Mouse (Mus musculus) liver, embryonic 12.5 days (tissue): Measurements from ENCODE around the gene Irak4. TPM values are rescaled to one million over a fixed set of nuclear protein-coding genes. Genes with fewer than 3 reads are reported as not detected.

ENCODE experiments used
- ATAC-seq: fragments of 200-750 bp; cut with Nextera tagmentation; 2 replicates; pipeline ENCODE4 v1.8.0; 2017; ENCODE audit warnings: moderate number of reproducible peaks, mild to moderate bottlenecking, moderate library complexity
- H3K27ac ChIP-seq: fragments of 300-500 bp; sonication (generic); 2 replicates; pipeline ENCODE4 v1.5.1; 2016; ENCODE audit warnings: mild to moderate bottlenecking
- H3K27me3 ChIP-seq: fragments of 300-500 bp; sonication (generic); replicated peaks from 2 replicates; pipeline ENCODE4 v1.6.1; 2016; ENCODE audit warnings: mild to moderate bottlenecking, moderate library complexity
- H3K36me3 ChIP-seq: fragments of 300-500 bp; sonication (generic); 2 replicates; pipeline ENCODE4 v1.6.1; 2016; ENCODE audit warnings: mild to moderate bottlenecking, moderate library complexity
- H3K4me1 ChIP-seq: fragments of 300-500 bp; sonication (generic); 2 replicates; pipeline ENCODE4 v1.6.1; 2016
- H3K4me2 ChIP-seq: fragments of 300-500 bp; sonication (generic); 2 replicates; pipeline ENCODE4 v1.6.1; 2016; ENCODE audit warnings: mild to moderate bottlenecking, moderate library complexity
- H3K4me3 ChIP-seq: fragments of 300-500 bp; sonication (generic); 2 replicates; pipeline ENCODE4 v1.5.1; 2016; ENCODE audit warnings: mild to moderate bottlenecking, moderate library complexity
- H3K9ac ChIP-seq: fragments of 300-500 bp; sonication (generic); 2 replicates; pipeline ENCODE4 v1.6.1; 2016; ENCODE audit warnings: mild to moderate bottlenecking, moderate library complexity
- H3K9me3 ChIP-seq: fragments of 300-500 bp; sonication (generic); replicated peaks from 2 replicates; pipeline ENCODE4 v1.6.1; 2016; ENCODE audit warnings: mild to moderate bottlenecking, moderate library complexity
- WGBS: fragments of 180-500 bp; shearing (Covaris S2); methylation state at CpG from one replicate; pipeline ENCODE4 v1.1.7; 2016; ENCODE audit not compliant: insufficient replicate concordance; 5-methylcytosine and 5-hydroxymethylcytosine counted together
- polyA plus RNA-seq: library from polyadenylated mRNA; unstranded; fragments of >200 nt; fragmentation: Nextera tagmentation; extraction: Ambion mirVana; gene quantifications from 2 replicates; pipeline ENCODE4 v1.2.1, GENCODE M21; 2016

The Irak4 gene
- polyA plus RNA-seq, 1 experiment from 2014 or later: 4.6 TPM

- 12% methylated on average over 8 of the region's 8 CpGs for WGBS
- no peaks in the 10 kb centered on the region for H3K9me3 ChIP-seq
- peaks cover 14% of the 10 kb centered on the region for H3K36me3 ChIP-seq
- peak overlapping the region; percentile 76 for H3K4me2 ChIP-seq
- peaks cover 24% of the 10 kb centered on the region for H3K4me1 ChIP-seq
- 0 out of 2 replicates have a peak overlapping the region, but pooled peaks have one; percentile 14 for H3K27ac ChIP-seq
- peak overlapping the region; percentile 97 for H3K4me3 ChIP-seq
- H3K27me3 ChIP-seq: no peaks in the 10 kb centered on the region
- ATAC-seq: no peak
- H3K9ac ChIP-seq: peak overlapping the region; percentile 48
Observed at GRCm38 (mm10) chr15:94590083-94590482, 46.6 kb downstream of the Irak4 start.

GRCm38 (mm10) chr15:94591356-94591755 is 47.9 kb downstream of the Irak4 start:
- H3K36me3 ChIP-seq: peaks cover under 1% of the 10 kb centered on the region
- H3K9me3 ChIP-seq: no peaks in the 10 kb centered on the region
- no peak for ATAC-seq
- no peak overlapping the region for H3K4me3 ChIP-seq
- no peaks in the 10 kb centered on the region for H3K27me3 ChIP-seq
- H3K4me2 ChIP-seq: no peak overlapping the region
- no peak overlapping the region for H3K27ac ChIP-seq
- peaks cover 24% of the 10 kb centered on the region for H3K4me1 ChIP-seq
- WGBS: 63% methylated on average over 4 of the region's 4 CpGs
- H3K9ac ChIP-seq: no peak overlapping the region

GRCm38 (mm10) chr15:94593586-94593985 is 50.1 kb downstream of the Irak4 start:
- ATAC-seq: no peak
- H3K9ac ChIP-seq: no peak overlapping the region
- peaks cover 13% of the 10 kb centered on the region; the same call in 1 of the 2 replicates for H3K4me1 ChIP-seq
- no peak overlapping the region for H3K4me3 ChIP-seq
- H3K27me3 ChIP-seq: no peaks in the 10 kb centered on the region
- WGBS: 64% methylated on average over 1 of the region's 1 CpGs
- H3K4me2 ChIP-seq: no peak overlapping the region
- no peaks in the 10 kb centered on the region for H3K9me3 ChIP-seq
- no peaks in the 10 kb centered on the region for H3K36me3 ChIP-seq
- no peak overlapping the region for H3K27ac ChIP-seq

- H3K27me3 ChIP-seq: 0 out of 2 replicates have a peak, but pooled peaks cover 5% of the 10 kb centered on the region
- H3K9me3 ChIP-seq: no peaks in the 10 kb centered on the region
- H3K36me3 ChIP-seq: no peaks in the 10 kb centered on the region
- 69% methylated on average over 11 of the region's 11 CpGs for WGBS
- H3K4me3 ChIP-seq: no peak overlapping the region
- 0 out of 2 replicates have a peak, but pooled peaks cover 4% of the 10 kb centered on the region for H3K4me1 ChIP-seq
- ATAC-seq: no peak
- H3K27ac ChIP-seq: no peak overlapping the region
- H3K9ac ChIP-seq: no peak overlapping the region
- H3K4me2 ChIP-seq: no peak overlapping the region
Observed at GRCm38 (mm10) chr15:94600145-94600707, 56.8 kb downstream of the Irak4 start.

GRCm38 (mm10) chr15:94601339-94601738 is 57.9 kb downstream of the Irak4 start:
- no peak overlapping the region for H3K4me3 ChIP-seq
- WGBS: 15% methylated on average over 3 of the region's 3 CpGs
- H3K36me3 ChIP-seq: no peaks in the 10 kb centered on the region
- H3K9ac ChIP-seq: no peak overlapping the region
- no peak overlapping the region for H3K4me2 ChIP-seq
- no peak overlapping the region for H3K27ac ChIP-seq
- H3K27me3 ChIP-seq: 0 out of 2 replicates have a peak, but pooled peaks cover 5% of the 10 kb centered on the region
- no peaks in the 10 kb centered on the region for H3K9me3 ChIP-seq
- H3K4me1 ChIP-seq: 0 out of 2 replicates have a peak, but pooled peaks cover 4% of the 10 kb centered on the region
- ATAC-seq: no peak

GRCm38 (mm10) chr15:94602441-94602840 is 59.0 kb downstream of the Irak4 start:
- Histone ChIP-seq H3K4me2 (no peak overlapping the region), H3K4me3 (no peak overlapping the region), H3K27ac (no peak overlapping the region), H3K9ac (no peak overlapping the region), H3K9me3 (no peaks in the 10 kb centered on the region), H3K36me3 (no peaks in the 10 kb centered on the region), H3K27me3 (0 out of 2 replicates have a peak, but pooled peaks cover 5% of the 10 kb centered on the region), H3K4me1 (0 out of 2 replicates have a peak, but pooled peaks cover 4% of the 10 kb centered on the region)
- 36% methylated on average over 3 of the region's 3 CpGs for WGBS
- ATAC-seq: no peak

GRCm38 (mm10) chr15:94607768-94608167 is 64.3 kb downstream of the Irak4 start:
- Histone ChIP-seq H3K9ac (no peak overlapping the region), H3K4me2 (no peak overlapping the region), H3K4me1 (no peaks in the 10 kb centered on the region), H3K9me3 (no peaks in the 10 kb centered on the region), H3K27ac (no peak overlapping the region), H3K27me3 (0 out of 2 replicates have a peak, but pooled peaks cover 5% of the 10 kb centered on the region), H3K36me3 (no peaks in the 10 kb centered on the region), H3K4me3 (no peak overlapping the region)
- WGBS: 73% methylated on average over 8 of the region's 8 CpGs
- ATAC-seq: no peak

- Histone ChIP-seq H3K27ac (no peak overlapping the region), H3K4me2 (no peak overlapping the region), H3K9me3 (no peaks in the 10 kb centered on the region), H3K4me3 (no peak overlapping the region), H3K27me3 (no peaks in the 10 kb centered on the region), H3K4me1 (no peaks in the 10 kb centered on the region), H3K9ac (no peak overlapping the region), H3K36me3 (no peaks in the 10 kb centered on the region)
- no peak for ATAC-seq
- WGBS: 73% methylated on average over 11 of the region's 11 CpGs
Observed at GRCm38 (mm10) chr15:94616036-94616435, 72.6 kb downstream of the Irak4 start.

GRCm38 (mm10) chr15:94620909-94621308 is 77.5 kb downstream of the Irak4 start:
- H3K9me3 ChIP-seq: no peaks in the 10 kb centered on the region
- ATAC-seq: no peak
- H3K4me3 ChIP-seq: no peak overlapping the region
- no peak overlapping the region for H3K4me2 ChIP-seq
- no peaks in the 10 kb centered on the region for H3K36me3 ChIP-seq
- H3K4me1 ChIP-seq: no peaks in the 10 kb centered on the region
- H3K9ac ChIP-seq: no peak overlapping the region
- no peak overlapping the region for H3K27ac ChIP-seq
- H3K27me3 ChIP-seq: peaks cover 2% of the 10 kb centered on the region; the same call in 1 of the 2 replicates

GRCm38 (mm10) chr15:94628463-94628829 is 85.0 kb downstream of the Irak4 start:
- Histone ChIP-seq H3K27ac (no peak overlapping the region), H3K4me1 (no peaks in the 10 kb centered on the region), H3K4me3 (peak overlapping the region; percentile 56), H3K36me3 (no peaks in the 10 kb centered on the region), H3K9ac (no peak overlapping the region), H3K27me3 (peaks cover 55% of the 10 kb centered on the region), H3K9me3 (no peaks in the 10 kb centered on the region), H3K4me2 (peak overlapping the region; percentile 66)
- 39% methylated on average over 2 of the region's 2 CpGs for WGBS
- ATAC-seq: no peak

GRCm38 (mm10) chr15:94628830-94629601 is 85.6 kb downstream of the Irak4 start, which contains the start of gene Tmem117:
Gene Tmem117, plus strand, starts transcription at chr15:94629232.
- H3K36me3 ChIP-seq: no peaks in the 10 kb centered on the region
- peak within 1 kb of the TSS; percentile 27; the same call in 1 of the 2 replicates for H3K9ac ChIP-seq
- H3K4me3 ChIP-seq: peak within 1 kb of the TSS; percentile 56
- H3K27ac ChIP-seq: no peak within 1 kb of the TSS
- peaks cover 55% of the 10 kb centered on the region for H3K27me3 ChIP-seq
- WGBS: 2% methylated on average over 79 of the region's 96 CpGs
- H3K9me3 ChIP-seq: no peaks in the 10 kb centered on the region
- H3K4me1 ChIP-seq: no peaks in the 10 kb centered on the region
- peak within 1 kb of the TSS; percentile 66 for H3K4me2 ChIP-seq
- no peak for ATAC-seq

- no peaks in the 10 kb centered on the region for H3K9me3 ChIP-seq
- peaks cover 55% of the 10 kb centered on the region for H3K27me3 ChIP-seq
- no peak overlapping the region for H3K27ac ChIP-seq
- H3K4me2 ChIP-seq: no peak overlapping the region
- no peak for ATAC-seq
- H3K36me3 ChIP-seq: no peaks in the 10 kb centered on the region
- WGBS: 48% methylated on average over 4 of the region's 4 CpGs
- H3K9ac ChIP-seq: no peak overlapping the region
- no peaks in the 10 kb centered on the region for H3K4me1 ChIP-seq
- H3K4me3 ChIP-seq: no peak overlapping the region
Observed at GRCm38 (mm10) chr15:94630553-94630952, 87.1 kb downstream of the Irak4 start.
